Mouse (Mus musculus) brain, embryonic 14.5 days (tissue): ENCODE measurements around the gene Ankdd1b.

ENCODE experiments used
- CTCF ChIP-seq: fragments of 200-500 bp; IDR thresholded peaks from 2 replicates; pipeline ENCODE4 v1.5.1; 2012; ENCODE audit warnings: inconsistent platforms, mild to moderate bottlenecking, moderate library complexity, borderline replicate concordance; ENCODE audit not compliant: insufficient read depth, insufficient read length; ENCODE audit errors: extremely low read depth
- POLR2A ChIP-seq: fragments of 200-500 bp; IDR thresholded peaks from 2 replicates; pipeline ENCODE4 v1.6.1; 2012; ENCODE audit warnings: mild to moderate bottlenecking, inconsistent platforms, borderline replicate concordance; ENCODE audit not compliant: poor library complexity, insufficient read depth, insufficient read length, severe bottlenecking; ENCODE audit errors: extremely low read depth

DNA sequence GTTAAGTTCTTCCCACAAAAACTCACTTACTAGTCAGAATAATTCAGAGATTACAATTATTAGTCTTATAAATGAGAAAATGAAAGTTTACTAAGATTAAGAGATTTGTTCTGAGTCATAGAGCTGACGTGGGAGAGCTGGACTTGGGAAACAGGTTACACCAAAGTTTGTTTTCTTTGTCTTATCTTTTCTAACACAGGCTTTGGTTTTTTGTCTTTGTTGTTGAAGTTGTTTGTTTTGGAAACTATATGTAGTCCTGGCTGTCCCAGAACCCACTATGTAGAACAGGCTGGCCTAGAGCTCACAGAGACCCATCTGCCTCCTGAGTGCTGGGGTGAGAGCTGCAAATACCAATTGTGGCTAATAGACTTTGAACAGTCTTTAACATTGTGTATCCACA, 40.3 kb upstream of the Ankdd1b start:
- TF ChIP-seq CTCF = no peak
- TF ChIP-seq POLR2A = no peak
